Mouse (Mus musculus) layer of hippocampus, postnatal 36 days (tissue): ENCODE results near the gene Ccr10. TPM values are rescaled to one million over a fixed set of nuclear protein-coding genes. Genes with fewer than 3 reads are reported as not detected.
A peak's percentile ranks its signal among the peaks of the same experiment; 100 is the strongest.
"Not testable (repeated sequence)": the region's sequence is repeated elsewhere in the genome, so short reads cannot be mapped to it uniquely, and the experiment has no call there.

Experiments used
- DNase-seq, 2 experiments: peaks; one replicate each; pipeline ENCODE4 v3.0.0; 2022
- total RNA-seq, 2 experiments: library from RNA; stranded (reverse); gene quantifications; 2 replicates each; pipeline ENCODE4 v1.2.3; 2021

The Ccr10 gene
- total RNA-seq, 2 experiments from 2014 or later = not detected

DNA sequence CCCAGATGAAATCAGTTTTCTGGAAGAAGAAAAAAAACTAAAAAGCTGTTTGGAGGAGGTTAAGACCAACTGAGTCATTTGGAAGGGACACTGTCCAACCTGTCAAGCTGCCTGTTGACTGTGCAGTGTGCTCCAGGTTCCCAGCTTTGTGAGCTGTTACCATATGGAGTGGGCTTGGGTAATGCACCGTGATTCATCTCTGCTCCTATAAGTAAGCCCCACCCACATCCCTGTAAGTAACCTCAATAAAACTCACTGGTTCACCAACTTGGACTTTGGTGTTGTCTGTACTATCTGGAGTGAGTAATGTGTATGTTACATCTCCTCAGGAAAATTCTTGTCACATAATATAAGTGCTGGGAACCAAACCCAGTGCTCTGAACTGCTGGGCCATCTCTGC lies 22.4 kb downstream of the Ccr10 start:
- DNase-seq = no peak

DNA sequence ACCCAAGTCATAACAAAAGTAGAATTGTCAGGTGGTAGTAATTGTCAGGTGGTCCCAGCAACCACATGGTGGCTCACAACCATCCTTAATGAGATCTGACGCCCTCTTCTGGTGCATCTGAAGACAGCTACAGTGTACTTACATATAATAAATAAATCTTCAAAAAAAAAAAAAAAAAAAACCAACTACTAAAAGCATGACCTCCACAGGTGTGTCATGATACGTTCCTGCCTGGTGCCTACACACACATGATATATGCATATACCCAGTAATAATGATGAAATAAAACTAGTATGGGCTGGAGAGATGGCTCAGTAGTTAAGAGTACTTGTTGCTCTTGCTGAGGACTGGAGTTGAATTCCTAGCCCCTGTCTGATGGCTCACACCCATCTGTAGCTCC lies 24.2 kb downstream of the Ccr10 start:
- no peak for DNase-seq

DNA sequence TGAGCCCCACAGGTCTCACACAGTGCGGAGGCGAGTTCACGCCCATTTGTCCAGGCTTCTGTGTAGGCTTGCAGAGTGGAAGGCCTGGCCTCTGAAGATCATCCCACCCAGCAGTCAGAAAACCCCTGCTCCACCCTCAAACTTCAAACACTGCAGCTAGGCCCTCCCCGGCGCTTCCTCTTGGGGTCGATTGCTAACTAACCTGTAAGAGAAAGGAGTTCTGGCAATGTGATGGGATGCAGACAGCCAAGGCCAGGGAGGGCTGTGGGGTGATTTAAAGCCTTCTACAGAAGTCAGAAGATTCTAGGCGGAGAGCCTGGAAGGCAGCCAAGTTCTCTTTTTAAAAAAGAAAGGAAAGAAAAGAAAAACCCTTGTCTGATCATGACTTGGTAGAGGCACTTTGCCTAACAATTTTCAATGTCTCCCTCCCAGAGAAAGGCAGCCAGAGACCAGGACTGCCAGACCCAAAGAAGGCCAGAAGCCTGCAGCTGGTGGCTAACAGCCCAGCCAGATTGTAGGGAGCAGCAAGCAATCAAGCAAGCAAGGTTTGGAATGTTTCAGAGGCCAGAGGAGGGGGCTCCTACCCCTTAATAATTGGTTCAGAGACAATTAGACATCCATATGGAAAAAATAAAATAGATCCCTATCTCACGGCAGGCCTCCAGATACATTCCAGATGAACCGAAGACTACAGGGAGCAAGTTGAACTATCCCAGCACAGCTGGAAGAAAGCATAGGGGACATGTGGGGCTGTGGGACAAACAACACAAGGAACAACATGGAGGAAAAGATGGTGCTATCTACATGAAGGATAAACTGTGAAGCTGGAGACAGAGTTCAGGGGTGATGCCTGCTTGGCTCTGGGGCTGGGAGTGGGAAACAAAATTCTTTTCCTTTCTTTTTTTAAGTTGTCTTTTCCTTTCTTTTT lies 25.8 kb downstream of the Ccr10 start:
- DNase-seq = no peak

DNA sequence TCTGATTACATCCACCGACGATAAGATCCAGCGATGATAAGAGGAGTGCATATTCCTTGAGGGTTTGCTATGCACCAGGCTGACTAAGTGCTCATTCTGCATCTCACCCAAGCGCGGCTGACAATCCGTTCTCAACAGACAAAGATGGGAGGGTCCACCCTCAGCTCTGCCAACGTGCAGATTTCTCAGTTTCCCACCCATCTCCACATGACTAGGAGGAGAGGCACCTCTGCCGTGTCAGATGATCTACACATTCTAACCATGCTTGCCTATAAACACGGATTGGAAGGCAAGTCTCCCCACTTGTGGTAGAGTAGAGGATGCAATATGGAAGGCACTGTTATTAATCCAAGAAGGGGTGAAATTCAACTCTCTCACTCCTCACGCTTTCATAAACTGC lies 26.5 kb downstream of the Ccr10 start:
- DNase-seq = no peak

DNA sequence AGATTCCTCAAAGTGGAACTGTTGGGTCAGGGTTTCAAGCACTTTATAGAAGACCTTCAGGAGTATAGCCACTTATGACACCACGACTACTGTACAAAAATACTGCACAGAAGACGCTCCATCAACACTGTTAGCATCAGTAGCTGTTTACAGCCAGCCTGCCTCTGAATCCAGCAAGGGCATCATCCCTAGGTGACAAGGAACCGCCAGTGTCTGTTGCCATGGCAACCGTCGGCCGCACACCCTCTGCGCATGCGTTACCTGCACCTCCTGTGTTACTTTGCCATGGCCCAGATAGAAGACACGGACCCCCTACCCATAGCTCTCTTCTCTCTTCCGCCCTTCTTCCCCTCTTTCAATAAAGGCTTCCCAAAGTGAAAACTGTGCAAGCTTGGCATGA lies 28.9 kb downstream of the Ccr10 start:
- DNase-seq = no peak

DNA sequence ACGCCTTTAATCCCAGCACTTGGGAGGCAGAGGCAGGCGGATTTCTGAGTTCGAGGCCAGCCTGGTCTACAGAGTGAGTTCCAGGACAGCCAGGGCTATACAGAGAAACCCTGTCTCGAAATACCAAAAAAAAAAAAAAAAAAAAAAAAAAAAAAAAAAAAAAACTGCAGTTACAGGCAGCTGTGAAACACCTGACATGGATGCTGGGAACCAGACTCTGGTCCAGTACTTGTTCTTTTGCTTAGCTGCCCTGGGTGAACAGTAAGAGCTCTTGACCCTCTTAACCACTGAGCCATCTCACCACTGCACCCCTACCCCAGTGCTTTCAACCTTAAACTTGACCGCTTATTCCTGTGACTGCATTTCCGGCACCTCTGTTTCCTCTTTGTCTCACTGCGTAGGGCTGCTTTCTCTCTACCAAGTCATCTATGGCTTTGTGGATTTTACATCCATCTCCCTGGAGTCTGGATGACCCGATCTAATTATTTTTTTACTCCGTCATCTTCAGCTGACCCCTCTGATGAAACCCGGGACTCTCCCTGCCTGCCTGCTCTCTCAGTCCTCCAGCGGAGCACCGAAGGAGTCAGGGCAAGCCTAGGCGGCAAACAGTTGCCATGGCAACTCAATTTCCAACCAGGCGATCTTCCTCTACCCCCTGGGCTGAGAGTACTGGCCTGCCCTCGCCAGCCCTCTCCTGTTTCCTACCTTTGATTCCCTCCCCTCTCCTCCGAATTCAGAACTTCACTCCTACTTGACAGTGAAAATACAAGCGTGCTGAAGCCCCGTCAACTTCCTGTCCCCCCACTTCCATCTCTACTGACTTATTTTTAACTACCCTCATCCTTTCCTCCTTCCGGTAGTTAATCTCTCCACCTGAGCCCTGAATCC lies 31.7 kb downstream of the Ccr10 start:
- peak in 1 of 2 experiments; percentile 38 for DNase-seq

DNA sequence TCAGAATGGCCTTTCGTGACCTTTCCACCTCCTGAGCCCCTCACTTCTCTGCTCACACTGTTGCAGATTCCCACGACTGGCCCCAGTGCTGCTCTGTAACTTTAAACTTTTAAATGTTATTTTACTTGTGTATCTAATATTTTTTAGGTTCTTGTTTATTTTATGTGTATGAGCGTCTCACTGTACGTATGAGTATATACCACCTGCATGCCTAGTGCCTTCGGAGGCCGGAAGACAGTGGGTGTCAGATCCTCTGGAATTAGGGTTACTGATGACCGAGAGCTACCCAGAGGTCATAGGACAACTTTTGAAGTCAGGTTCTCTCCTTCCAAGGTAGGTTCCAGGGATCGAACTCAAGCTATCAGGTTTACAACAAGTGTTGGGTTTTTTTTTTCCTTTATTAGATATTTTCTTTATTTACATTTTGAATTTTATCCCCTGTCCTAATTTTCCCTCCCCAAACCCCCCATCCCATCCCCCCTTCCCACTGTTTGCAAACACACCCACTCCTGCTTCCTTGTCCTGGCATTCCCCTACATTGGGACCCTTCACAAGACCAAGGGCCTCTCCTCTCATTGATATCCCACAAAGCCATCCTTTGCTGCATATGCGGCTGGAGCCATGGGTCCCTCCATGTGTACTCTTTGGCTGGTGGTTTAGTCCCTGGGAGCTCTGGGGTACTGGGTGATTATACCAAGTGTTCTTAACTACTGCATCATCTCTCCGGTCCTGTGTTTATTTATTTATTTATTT lies 32.9 kb downstream of the Ccr10 start:
- no peak for DNase-seq

DNA sequence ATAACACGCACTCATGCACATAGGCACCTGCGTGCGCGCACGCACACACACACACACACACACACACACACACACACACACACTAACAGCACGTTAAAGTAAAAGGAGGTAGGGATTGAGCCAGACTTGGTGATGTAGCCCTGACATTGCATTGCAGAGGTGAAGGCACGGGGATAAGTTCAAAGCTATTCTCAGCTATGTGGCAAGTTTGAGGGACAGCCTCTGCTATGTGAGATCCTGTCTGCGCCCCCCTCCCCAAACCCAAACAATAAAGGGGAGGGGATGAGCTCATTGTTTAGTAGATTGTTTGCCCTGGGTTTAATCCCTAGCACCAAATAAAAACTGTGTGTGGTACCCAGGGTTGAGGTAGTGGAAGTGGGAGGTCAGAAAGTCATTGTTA lies 34.2 kb downstream of the Ccr10 start:
- no peak for DNase-seq

DNA sequence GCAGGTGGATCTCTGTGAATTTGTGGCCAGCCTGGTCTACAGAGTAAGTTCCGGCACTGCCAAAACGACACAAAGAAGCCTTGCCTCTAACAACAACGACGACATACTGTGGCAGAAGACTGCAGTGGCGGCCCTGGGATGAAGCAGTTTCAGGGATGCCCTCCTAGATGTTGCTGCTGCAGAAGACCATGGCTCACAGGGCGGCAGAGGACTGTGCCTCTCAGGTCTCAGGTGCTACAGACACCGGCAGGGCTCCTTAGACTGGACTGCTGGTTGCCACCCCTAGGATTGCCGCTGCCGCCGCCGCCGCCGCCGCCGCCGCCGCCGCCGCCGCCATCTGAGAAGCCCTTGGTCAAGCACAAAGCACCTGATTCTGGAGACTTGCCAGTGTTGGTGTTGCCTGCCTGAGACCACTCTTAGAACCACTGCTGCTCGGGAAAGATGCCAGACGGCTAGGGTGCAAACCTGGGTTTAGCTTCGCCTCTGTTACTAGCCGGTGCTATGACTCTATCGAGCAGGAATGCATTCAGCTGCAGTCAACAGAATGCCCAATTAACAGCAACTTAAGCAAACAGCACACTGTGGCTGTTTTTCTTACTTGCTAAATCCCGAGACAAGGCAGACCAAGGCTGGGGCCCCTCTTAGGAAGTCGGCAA lies 35.0 kb downstream of the Ccr10 start:
- no peak for DNase-seq

DNA sequence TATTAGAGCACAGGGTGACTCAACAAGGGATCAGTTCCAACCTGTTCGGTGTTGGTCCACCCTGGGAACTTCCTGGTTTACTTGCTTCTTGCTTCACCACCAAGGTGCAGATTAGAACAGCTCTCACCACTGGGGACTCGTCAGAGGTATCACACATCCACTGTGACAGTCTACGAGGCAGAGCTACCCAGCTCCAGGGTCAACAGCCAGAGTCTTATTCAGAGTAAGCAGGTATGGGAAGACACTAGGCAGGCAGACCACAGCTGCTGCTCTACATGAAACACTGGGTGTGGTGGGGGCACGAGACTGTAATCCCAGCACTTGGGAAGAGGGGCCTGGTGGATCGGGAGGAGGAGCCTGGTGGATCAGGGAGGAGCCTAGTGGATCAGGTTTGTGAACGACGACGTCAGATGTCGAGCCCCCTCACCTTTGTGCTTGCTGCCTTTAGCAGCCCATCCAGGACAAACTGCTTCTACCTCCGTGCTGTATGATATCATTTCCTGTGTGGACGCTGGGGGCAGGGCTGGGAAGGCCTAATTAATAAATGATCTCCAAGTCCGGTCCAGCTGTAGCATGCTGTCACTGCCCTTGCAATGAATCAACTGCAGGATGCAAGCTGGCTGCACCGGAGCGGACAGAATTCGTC lies 36.6 kb downstream of the Ccr10 start:
- DNase-seq = no peak

DNA sequence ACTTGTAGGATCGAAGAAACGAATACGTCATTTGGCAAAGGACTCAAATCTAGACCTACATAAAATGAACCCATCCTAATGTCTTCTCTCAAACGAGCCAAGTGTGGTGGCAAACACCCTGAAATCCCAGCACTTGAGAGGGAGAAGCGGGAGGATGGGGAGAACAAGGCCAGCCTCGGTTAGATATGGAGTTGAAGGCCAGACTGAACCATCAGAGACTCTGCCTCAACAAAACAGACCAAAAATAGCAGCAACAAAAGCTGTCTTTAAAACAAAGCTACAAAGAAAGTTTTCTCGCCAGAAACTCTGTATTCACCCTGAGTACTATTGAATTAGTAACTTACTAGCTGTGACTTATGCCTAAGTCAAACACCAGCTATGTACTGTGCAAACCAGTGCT lies 38.2 kb downstream of the Ccr10 start:
- DNase-seq = no peak

DNA sequence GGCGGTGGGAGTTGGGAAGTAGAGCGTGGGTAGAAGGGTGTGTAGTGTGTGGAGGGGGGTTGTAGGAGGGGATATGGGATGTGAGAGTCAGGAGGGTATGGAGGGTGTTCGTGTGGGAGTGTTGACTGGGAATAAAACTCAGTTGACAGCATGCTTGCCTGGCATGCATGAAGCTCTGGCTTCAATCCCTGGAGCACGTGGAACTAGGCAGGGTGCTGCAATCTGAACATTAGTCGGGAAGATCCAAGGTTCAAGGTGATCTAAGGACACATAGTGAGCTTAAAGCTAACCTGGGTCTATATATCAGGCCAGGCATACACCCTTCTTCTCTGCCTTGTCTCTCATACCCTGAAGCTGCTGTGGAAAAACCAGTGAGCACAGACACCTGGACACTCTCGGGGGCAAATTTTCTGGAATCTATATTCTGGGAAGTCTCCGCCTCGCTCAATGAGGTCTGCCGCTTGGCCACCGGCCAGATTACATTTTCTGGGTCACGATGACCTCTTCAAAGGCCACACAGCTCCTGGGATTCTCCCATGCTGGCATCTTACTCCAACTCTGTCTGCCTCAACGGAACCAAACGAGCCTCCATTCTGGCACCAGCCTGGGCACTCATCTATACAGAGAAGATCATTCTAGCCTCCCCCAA lies 40.9 kb downstream of the Ccr10 start:
- no peak for DNase-seq

DNA sequence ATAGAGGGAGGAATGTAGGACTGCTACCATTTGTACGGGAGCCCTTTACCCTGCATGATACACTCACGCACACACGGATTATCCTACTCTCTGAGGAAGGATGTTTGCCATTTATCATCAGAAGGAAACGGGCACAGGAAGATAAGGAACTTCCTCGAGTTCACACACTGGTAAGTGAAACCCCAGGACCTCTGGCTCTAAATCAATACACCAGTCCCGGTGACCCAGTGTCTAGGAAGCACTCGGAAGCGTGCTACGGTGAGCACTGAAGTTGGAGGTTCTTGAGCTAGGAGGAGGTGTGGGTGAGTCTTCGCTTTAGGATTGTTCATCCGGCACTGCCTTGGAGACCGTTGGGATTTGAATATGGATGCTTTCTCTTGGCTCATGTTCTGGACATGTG lies 42.2 kb downstream of the Ccr10 start:
- no peak for DNase-seq

DNA sequence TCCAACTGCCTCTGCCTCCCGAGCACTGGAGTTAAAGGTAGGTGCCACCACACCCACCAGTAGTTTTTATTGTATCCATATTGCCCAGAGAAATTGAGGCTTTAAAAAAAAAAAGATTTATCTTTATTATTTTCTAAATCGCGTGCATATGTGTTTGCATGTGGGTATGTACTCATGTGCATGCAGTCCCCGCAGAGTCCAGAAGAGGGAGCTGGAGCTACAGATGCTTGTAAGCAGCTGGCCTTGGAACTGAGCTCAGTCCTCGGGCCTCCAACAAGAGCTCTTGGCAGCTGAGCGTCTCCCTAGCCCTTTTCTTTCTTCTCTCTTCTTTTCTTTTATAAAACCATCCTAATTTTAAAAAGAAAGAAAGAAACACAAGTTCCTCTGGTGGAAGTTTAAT lies 43.5 kb downstream of the Ccr10 start:
- DNase-seq = no peak

DNA sequence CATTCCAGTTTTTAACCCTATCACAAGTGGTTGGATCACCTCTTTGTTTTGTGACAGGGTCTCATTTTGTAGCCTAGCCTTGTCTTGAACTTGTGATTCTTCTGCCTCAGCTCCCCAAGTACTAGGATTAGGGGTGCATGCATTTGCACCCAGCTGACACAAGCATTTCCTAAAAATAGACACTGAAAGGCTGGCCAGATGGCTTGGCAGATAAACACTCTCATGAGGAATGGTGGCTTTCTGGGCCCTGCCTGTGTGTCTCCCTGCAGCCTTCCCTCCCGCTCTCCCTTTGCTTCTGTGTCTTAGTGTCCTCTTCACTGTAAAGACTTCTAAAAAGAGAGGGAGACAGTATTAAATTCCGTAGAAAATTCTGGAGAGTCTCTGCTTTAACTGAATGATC lies 44.1 kb downstream of the Ccr10 start:
- no peak for DNase-seq

DNA sequence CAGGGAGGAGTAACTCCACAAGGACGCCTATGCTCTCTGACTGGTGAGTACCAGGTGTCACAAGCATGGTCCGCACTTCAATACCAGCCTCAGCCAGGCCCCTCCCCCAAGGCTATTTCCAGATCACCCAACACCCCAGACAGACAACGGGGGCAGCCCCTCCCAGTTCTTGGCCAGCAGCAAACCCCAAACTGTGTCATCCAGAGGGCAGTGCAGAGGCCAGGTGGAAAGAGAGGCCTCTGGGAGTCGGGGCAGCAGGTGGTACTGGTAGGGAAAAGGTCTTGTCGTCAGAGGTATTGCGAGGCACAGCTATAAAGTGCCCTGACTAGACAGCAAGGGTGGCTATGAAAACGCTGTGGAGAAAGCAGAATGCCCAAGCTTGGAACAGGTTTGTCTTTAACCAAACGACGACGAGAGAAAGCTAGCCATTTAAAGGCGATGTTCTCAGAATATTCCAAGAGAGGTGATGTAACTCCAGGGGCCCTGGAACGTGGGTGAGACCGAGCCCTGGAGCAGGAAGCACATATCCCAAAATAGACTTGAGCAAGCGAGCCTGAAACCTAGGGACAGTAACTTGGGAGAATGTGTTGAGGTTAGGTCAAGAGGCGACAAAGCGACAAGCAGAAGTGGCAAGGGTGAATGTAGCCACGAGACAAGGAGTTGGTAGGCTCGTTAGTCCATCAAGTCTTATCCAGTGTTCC lies 45.0 kb downstream of the Ccr10 start:
- DNase-seq = no peak

DNA sequence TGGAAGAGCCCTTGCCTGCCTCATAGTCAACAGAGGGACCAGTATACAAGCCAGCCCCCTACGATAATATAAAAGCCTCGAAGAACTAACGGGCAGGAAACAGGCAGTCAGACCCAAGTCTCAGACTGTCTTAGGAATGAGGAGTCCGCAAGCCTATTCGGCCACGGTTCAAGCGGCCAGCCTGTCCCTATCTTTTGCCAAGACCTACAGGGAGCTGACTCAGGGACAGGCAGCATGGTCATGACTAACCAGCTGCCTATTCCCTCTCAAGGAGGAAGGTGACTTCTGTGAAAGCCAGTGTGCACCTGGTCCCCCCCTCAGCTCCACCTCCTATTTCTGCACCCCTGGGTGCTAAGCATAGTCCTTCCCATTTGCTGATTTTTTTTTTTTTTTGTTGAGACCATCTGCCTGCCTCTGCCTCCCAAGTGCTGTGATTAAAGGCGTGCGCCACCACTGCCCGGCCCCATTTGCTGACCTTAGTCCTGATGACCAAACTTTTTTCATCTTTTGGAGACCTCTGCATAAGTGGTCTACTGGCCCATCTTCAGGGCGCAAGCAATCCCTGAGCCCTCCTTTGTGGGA lies 46.2 kb downstream of the Ccr10 start:
- no peak for DNase-seq

DNA sequence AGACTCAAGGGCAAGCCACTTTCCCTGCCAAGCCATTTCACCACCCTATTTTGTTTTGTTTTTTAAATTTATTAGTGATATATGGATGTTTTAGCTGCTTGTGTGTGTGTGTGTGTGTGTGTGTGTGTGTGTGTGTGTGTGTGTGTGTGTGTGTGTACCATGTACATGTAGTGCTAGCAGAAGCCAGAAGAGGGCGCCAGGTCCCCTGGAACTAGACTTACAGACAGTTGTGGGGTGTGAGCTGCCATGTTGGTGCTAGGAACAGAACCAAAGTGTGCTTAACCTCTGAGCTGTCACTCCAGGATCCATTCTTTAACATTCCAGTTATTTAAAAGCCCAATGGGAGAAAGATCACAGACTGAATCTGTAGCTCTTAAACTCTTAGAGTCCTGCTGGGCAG lies 48.2 kb downstream of the Ccr10 start:
- no peak for DNase-seq

DNA sequence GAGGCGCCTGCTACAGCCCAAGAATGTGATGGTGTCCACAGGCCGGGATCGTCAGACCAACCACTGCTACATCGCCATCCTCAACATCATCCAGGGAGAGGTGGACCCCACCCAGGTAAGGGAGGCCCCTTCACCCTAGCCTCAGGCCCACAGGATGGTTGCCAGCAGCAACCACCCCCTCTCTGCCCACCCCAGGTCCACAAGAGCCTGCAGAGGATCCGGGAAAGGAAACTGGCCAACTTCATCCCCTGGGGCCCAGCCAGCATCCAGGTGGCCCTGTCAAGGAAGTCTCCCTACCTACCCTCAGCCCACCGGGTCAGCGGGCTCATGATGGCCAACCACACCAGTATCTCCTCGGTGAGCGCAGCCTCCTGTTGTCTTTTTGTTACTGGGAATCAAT lies 50.2 kb downstream of the Ccr10 start:
- DNase-seq = not testable (repeated sequence)

DNA sequence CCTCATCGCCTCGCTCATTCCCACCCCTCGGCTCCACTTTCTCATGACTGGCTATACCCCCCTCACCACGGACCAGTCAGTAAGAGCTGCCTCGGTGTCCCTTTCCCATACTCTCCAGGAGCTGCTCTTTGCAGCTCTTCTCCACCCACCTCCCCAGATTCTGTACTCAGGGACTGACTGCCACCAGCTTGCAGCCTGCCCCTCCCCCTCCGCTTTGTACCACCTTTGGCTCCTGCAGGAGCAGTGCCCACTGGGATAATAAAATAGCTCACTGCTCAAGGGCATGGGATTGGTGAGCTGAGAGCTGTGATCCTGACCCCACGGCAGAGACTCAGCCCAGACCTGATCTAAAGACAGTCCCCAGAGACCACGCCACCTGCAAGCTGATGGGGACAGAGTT lies 50.7 kb downstream of the Ccr10 start:
- not testable (repeated sequence) for DNase-seq
